Mouse (Mus musculus) kidney, embryonic 15.5 days (tissue): ENCODE data around the gene Dctn3. TPM values are rescaled to one million over a fixed set of nuclear protein-coding genes. Genes with fewer than 3 reads are reported as not detected.
A peak's percentile ranks its signal among the peaks of the same experiment; 100 is the strongest.
"Not testable (repeated sequence)": the region's sequence is repeated elsewhere in the genome, so short reads cannot be mapped to it uniquely, and the experiment has no call there.

Experiments used
- ATAC-seq: fragments of 200-750 bp; cut with Nextera tagmentation; replicated peaks from 2 replicates; pipeline ENCODE4 v1.8.0; 2017; ENCODE audit warnings: moderate TSS enrichment; ENCODE audit not compliant: low FRiP score
- H3K27ac ChIP-seq: fragments of 300-500 bp; sonication (generic); 2 replicates; pipeline ENCODE4 v1.5.1; 2015; ENCODE audit warnings: mild to moderate bottlenecking, inconsistent platforms
- H3K27me3 ChIP-seq: fragments of 300-500 bp; sonication (generic); 2 replicates; pipeline ENCODE4 v1.6.1; 2015; ENCODE audit warnings: inconsistent platforms
- H3K36me3 ChIP-seq: fragments of 300-500 bp; sonication (generic); 2 replicates; pipeline ENCODE4 v1.6.1; 2015; ENCODE audit warnings: inconsistent platforms
- H3K4me1 ChIP-seq: fragments of 300-500 bp; sonication (generic); 2 replicates; pipeline ENCODE4 v1.6.1; 2015; ENCODE audit warnings: inconsistent platforms
- H3K4me2 ChIP-seq: fragments of 300-500 bp; sonication (generic); 2 replicates; pipeline ENCODE4 v1.6.1; 2015; ENCODE audit warnings: moderate library complexity, mild to moderate bottlenecking, inconsistent platforms
- H3K4me3 ChIP-seq: fragments of 300-500 bp; sonication (generic); replicated peaks from 2 replicates; pipeline ENCODE4 v1.5.1; 2015; ENCODE audit warnings: mild to moderate bottlenecking, inconsistent platforms
- H3K9ac ChIP-seq: fragments of 300-500 bp; sonication (generic); 2 replicates; pipeline ENCODE4 v1.6.1; 2015; ENCODE audit warnings: mild to moderate bottlenecking, inconsistent platforms
- H3K9me3 ChIP-seq: fragments of 300-500 bp; sonication (generic); replicated peaks from 2 replicates; pipeline ENCODE4 v1.6.1; 2016; ENCODE audit warnings: inconsistent platforms
- WGBS: fragments of 180-500 bp; shearing (Covaris S2); methylation state at CpG from one replicate; pipeline ENCODE4 v1.1.7; 2015; ENCODE audit warnings: mixed read lengths; 5-methylcytosine and 5-hydroxymethylcytosine counted together
- polyA plus RNA-seq: library from polyadenylated mRNA; unstranded; fragments of >200 nt; fragmentation: Nextera tagmentation; extraction: Ambion mirVana; gene quantifications from 2 replicates; pipeline ENCODE4 v1.2.1, GENCODE M21; 2015

The Dctn3 gene
- polyA plus RNA-seq = 128 and 132 TPM in 2 replicates

GRCm38 (mm10) chr4:41722918-41723351 is at the start of gene Dctn3:
Dctn3 (minus strand) TSS chr4:41723170.
- Histone ChIP-seq H3K27me3 (peaks cover 45% of the 10 kb centered on the region), H3K4me3 (peak within 1 kb of the TSS; percentile 79), H3K9ac (peak within 1 kb of the TSS; percentile 90), H3K27ac (no peak within 1 kb of the TSS), H3K4me2 (peak within 1 kb of the TSS; percentile 76), H3K36me3 (peaks cover 28% of the 10 kb centered on the region), H3K9me3 (no peaks in the 10 kb centered on the region), H3K4me1 (peaks cover 26% of the 10 kb centered on the region)
- ATAC-seq = peak; percentile 95
- under 1% methylated on average over 27 of the region's 27 CpGs for WGBS

- H3K36me3 ChIP-seq = peaks cover 21% of the 10 kb centered on the region
- H3K9me3 ChIP-seq, H3K4me1 ChIP-seq, H3K4me2 ChIP-seq, H3K4me3 ChIP-seq, H3K27me3 ChIP-seq, H3K27ac ChIP-seq, ATAC-seq, H3K9ac ChIP-seq: not testable (repeated sequence)
- WGBS = 89% methylated on average over 10 of the region's 10 CpGs
Measured at GRCm38 (mm10) chr4:41767301-41767700, 44.3 kb upstream of the Dctn3 start.

- H3K27me3 ChIP-seq, H3K9ac ChIP-seq, H3K27ac ChIP-seq, H3K9me3 ChIP-seq, ATAC-seq: not testable (repeated sequence)
- WGBS = 66% methylated on average over 4 of the region's 6 CpGs
- H3K4me3 ChIP-seq = peak overlapping the region; percentile 46; the same call in 1 of the 2 replicates
- H3K4me2 ChIP-seq = peak overlapping the region; percentile 69
- peaks cover 31% of the 10 kb centered on the region for H3K36me3 ChIP-seq
- peaks cover 44% of the 10 kb centered on the region for H3K4me1 ChIP-seq
Measured at GRCm38 (mm10) chr4:41763176-41763575, 40.2 kb upstream of the Dctn3 start.

DNA sequence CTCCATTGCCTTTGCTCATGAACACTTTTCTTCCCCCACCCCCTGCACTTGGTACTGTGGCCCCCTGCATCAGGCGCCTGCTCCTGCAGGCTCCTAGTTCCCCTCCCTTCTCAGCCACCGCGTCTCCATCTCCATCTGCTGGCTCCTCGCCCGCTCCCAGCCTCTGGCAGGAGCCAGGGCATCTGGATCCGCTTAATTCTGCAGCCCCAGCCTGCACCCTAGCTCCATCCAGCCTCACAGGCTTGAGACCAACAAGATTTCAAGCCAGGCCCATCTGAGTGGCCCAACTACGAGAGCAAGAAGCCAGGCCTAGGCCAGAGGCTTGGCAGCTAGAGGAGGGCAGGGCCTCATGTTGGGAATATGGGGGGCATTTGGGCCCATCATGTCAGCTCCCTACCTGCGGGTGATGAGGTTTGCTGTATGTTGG is 39.7 kb upstream of the Dctn3 start:
- Histone ChIP-seq H3K36me3 (peaks cover 29% of the 10 kb centered on the region), H3K9ac (peak overlapping the region; percentile 35)
- 0 out of 2 replicates have a peak, but pooled peaks have one; percentile 5 for ATAC-seq

GRCm38 (mm10) chr4:41762099-41762687 is 39.2 kb upstream of the Dctn3 start:
- WGBS = 20% methylated on average over 8 of the region's 8 CpGs
- peaks cover 30% of the 10 kb centered on the region for H3K36me3 ChIP-seq
- H3K4me1 ChIP-seq = peaks cover 54% of the 10 kb centered on the region
- H3K27me3 ChIP-seq = no peaks in the 10 kb centered on the region
- peak overlapping the region; percentile 69 for H3K4me2 ChIP-seq
- H3K27ac ChIP-seq = peak overlapping the region; percentile 89
- peak; percentile 73 for ATAC-seq
- H3K9ac ChIP-seq = peak overlapping the region; percentile 35; the same call in 1 of the 2 replicates
- H3K9me3 ChIP-seq = no peaks in the 10 kb centered on the region
- H3K4me3 ChIP-seq = peak overlapping the region; percentile 46

More for the DNA sequence above, 39.7 kb upstream of the Dctn3 start:
- Histone ChIP-seq H3K4me2 (peak overlapping the region; percentile 69), H3K4me3 (peak overlapping the region; percentile 46), H3K4me1 (peaks cover 49% of the 10 kb centered on the region), H3K27ac (peak overlapping the region; percentile 89)
- H3K9me3 ChIP-seq, H3K27me3 ChIP-seq: not testable (repeated sequence)
- WGBS = 34% methylated on average over 8 of the region's 8 CpGs

DNA sequence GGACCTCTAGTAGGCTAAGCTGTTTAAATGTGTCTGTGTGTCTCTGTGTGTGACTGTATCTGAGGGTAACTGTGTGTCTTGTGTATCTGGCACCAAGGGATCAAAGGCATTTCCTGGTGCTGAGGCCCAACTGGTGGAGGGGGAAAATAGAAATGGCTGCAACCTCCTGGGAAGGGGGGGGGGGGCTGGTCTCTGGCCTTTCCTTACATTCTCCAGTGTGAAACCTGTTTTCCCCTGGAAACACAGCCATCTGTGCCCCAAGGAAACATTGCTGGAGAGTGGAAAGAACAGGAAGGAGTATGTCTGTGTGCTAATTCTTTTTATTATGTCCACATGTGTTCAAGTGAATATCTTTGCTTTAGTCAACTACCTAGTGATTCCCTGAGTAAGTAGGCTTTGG is 38.7 kb upstream of the Dctn3 start:
- no peaks in the 10 kb centered on the region for H3K27me3 ChIP-seq
- H3K27ac ChIP-seq = peak overlapping the region; percentile 89
- H3K9me3 ChIP-seq = no peaks in the 10 kb centered on the region
- H3K36me3 ChIP-seq = peaks cover 30% of the 10 kb centered on the region
- ATAC-seq = no peak
- H3K4me1 ChIP-seq = peaks cover 59% of the 10 kb centered on the region
- H3K4me3 ChIP-seq = peak overlapping the region; percentile 46
- 0 out of 2 replicates have a peak overlapping the region, but pooled peaks have one; percentile 11 for H3K9ac ChIP-seq
- peak overlapping the region; percentile 69 for H3K4me2 ChIP-seq

DNA sequence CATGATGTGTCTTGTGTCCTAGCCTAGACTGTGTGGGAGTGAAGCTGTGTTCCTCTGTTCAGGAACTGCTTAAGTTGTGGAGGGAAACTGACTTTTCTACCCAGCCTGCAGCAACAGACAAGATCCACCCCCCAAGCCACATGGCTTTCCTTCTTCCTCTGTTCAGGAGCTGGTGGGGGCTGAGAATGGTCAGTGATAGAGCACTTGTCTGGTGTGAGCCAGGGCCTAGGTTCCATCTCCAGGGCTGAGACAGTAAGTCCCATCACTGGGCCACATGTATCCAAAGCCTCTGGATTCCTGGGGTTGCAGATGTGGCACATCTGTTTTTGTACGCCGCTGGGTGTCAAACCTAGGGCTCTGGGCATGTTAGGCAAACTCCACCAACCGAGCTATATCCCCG is 37.9 kb upstream of the Dctn3 start:
- Histone ChIP-seq H3K9me3 (no peaks in the 10 kb centered on the region), H3K4me3 (peak overlapping the region; percentile 46), H3K9ac (peak overlapping the region; percentile 61), H3K36me3 (peaks cover 28% of the 10 kb centered on the region), H3K4me2 (peak overlapping the region; percentile 69), H3K27me3 (no peaks in the 10 kb centered on the region), H3K27ac (peak overlapping the region; percentile 89), H3K4me1 (peaks cover 66% of the 10 kb centered on the region)
- WGBS = 71% methylated on average over 4 of the region's 4 CpGs
- peak; percentile 9; the same call in 1 of the 2 replicates for ATAC-seq

DNA sequence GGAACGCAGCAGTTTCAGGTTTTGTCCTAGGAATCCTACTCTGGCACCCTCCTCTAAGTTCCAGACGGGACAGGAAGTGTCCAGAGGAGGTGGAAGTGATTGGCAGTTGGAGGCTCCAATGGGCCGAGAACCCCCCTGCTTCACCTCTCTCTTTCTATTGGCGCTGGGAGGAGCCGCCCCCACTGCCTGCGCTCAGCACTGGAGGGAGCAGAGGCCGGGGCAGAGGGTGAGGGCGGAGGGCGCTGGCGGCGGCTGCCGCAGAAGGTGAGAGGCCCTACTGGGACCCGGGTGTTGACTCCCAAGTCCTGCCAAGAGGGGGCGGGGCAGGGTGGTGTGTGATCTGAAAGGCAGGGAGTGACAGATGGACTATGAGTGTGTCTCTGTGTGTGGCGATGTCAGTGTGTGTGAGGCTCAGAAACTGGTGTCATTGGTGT is 37.3 kb upstream of the Dctn3 start:
- H3K4me3 ChIP-seq = peak overlapping the region; percentile 46
- H3K9ac ChIP-seq = peak overlapping the region; percentile 61
- WGBS = under 1% methylated on average over 15 of the region's 15 CpGs
- H3K27me3 ChIP-seq = no peaks in the 10 kb centered on the region
- H3K27ac ChIP-seq = peak overlapping the region; percentile 89
- H3K4me2 ChIP-seq = peak overlapping the region; percentile 69
- H3K4me1 ChIP-seq = peaks cover 66% of the 10 kb centered on the region
- peaks cover 23% of the 10 kb centered on the region for H3K36me3 ChIP-seq
- ATAC-seq = peak; percentile 92
- no peaks in the 10 kb centered on the region for H3K9me3 ChIP-seq

- Histone ChIP-seq H3K4me3 (peak overlapping the region; percentile 46), H3K9ac (0 out of 2 replicates have a peak overlapping the region, but pooled peaks have one; percentile 35), H3K36me3 (peaks cover 23% of the 10 kb centered on the region), H3K9me3 (no peaks in the 10 kb centered on the region), H3K27ac (peak overlapping the region; percentile 89), H3K4me1 (peaks cover 67% of the 10 kb centered on the region), H3K4me2 (peak overlapping the region; percentile 69), H3K27me3 (no peaks in the 10 kb centered on the region)
- WGBS = 40% methylated on average over 6 of the region's 6 CpGs
- ATAC-seq = no peak
Measured at GRCm38 (mm10) chr4:41759656-41760287, 36.8 kb upstream of the Dctn3 start.

- 78% methylated on average over 9 of the region's 9 CpGs for WGBS
- no peak for ATAC-seq
- H3K4me1 ChIP-seq = peaks cover 71% of the 10 kb centered on the region
Measured at GRCm38 (mm10) chr4:41759206-41759605, 36.2 kb upstream of the Dctn3 start.

DNA sequence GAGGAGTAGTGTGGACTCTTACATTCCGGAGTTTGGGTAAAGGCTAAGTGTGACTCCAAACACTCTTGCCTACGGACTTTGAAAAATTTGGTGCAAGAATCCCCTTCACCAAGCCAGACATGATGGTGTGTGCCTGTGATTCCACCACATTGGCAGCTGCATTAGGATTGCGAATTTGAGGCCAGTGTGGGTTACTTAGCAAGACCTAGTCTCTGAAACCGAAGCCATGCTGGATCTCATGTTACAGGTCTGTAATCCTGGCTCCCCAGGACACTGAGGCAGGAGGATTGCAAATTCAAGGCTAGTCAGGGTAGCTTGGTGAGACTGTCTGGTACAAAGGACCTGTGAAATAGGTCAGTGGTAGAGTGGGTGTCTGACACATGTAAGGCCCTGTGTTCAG is 35.7 kb upstream of the Dctn3 start:
- Histone ChIP-seq H3K36me3 (peaks cover 23% of the 10 kb centered on the region), H3K27ac (peak overlapping the region; percentile 89; the same call in 1 of the 2 replicates), H3K4me3 (no peak overlapping the region), H3K4me1 (peaks cover 71% of the 10 kb centered on the region), H3K9me3 (no peaks in the 10 kb centered on the region), H3K9ac (no peak overlapping the region), H3K27me3 (no peaks in the 10 kb centered on the region), H3K4me2 (no peak overlapping the region)
- 89% methylated on average over 4 of the region's 4 CpGs for WGBS
- no peak for ATAC-seq

More at GRCm38 (mm10) chr4:41759206-41759605, 36.2 kb upstream of the Dctn3 start:
- Histone ChIP-seq H3K27me3 (no peaks in the 10 kb centered on the region), H3K9me3 (no peaks in the 10 kb centered on the region), H3K4me3 (no peak overlapping the region), H3K4me2 (no peak overlapping the region), H3K27ac (peak overlapping the region; percentile 89), H3K9ac (no peak overlapping the region), H3K36me3 (peaks cover 23% of the 10 kb centered on the region)

GRCm38 (mm10) chr4:41758021-41758420 is 35.1 kb upstream of the Dctn3 start:
- peaks cover 68% of the 10 kb centered on the region for H3K4me1 ChIP-seq
- ATAC-seq = no peak
- no peaks in the 10 kb centered on the region for H3K27me3 ChIP-seq
- no peak overlapping the region for H3K9ac ChIP-seq
- H3K4me3 ChIP-seq = no peak overlapping the region
- 44% methylated on average over 11 of the region's 11 CpGs for WGBS
- H3K4me2 ChIP-seq = no peak overlapping the region
- H3K27ac ChIP-seq = no peak overlapping the region
- H3K9me3 ChIP-seq = no peaks in the 10 kb centered on the region
- H3K36me3 ChIP-seq = peaks cover 23% of the 10 kb centered on the region
